Mouse (Mus musculus) E14TG2a.4 (cell line): ENCODE data around the gene B3galnt1.

Source experiments
- H3K27me3 ChIP-seq: 2 replicates; pipeline ENCODE4 v1.6.1; 2014; ENCODE audit warnings: low read length, control low read depth; ENCODE audit not compliant: insufficient read depth
- H3K36me3 ChIP-seq: 2 replicates; pipeline ENCODE4 v1.6.1; 2014; ENCODE audit warnings: low read length, control low read depth; ENCODE audit not compliant: insufficient read depth
- H3K4me1 ChIP-seq: replicated peaks from 2 replicates; pipeline ENCODE4 v1.6.1; 2014; ENCODE audit warnings: low read depth, low read length, control low read depth
- H3K4me3 ChIP-seq: replicated peaks from 2 replicates; pipeline ENCODE4 v1.5.1; 2014; ENCODE audit warnings: mild to moderate bottlenecking, low read length
- H3K9me3 ChIP-seq: 2 replicates; pipeline ENCODE4 v1.6.1; 2014; ENCODE audit warnings: low read length, control low read depth
- CTCF ChIP-seq: conservative IDR thresholded peaks from 2 replicates; pipeline ENCODE4 v1.5.1; 2014; ENCODE audit warnings: low read length
- NANOG ChIP-seq: IDR thresholded peaks from 2 replicates; pipeline ENCODE4 v1.6.1; 2014; ENCODE audit warnings: borderline replicate concordance, low read length, mixed read lengths
- POU5F1 ChIP-seq: IDR thresholded peaks from 2 replicates; pipeline ENCODE4 v1.6.1; 2014; ENCODE audit warnings: low read length, borderline replicate concordance

Gene B3galnt1

GRCm38 (mm10) chr3:69535486-69535885 lies 63.3 kb downstream of the B3galnt1 start:
- Histone ChIP-seq H3K4me1 (peaks cover 4% of the 10 kb centered on the region; the same call in 1 of the 2 replicates), H3K4me3 (no peak overlapping the region), H3K9me3 (no peaks in the 10 kb centered on the region), H3K27me3 (no peaks in the 10 kb centered on the region), H3K36me3 (no peaks in the 10 kb centered on the region)
- TF ChIP-seq NANOG (no peak), CTCF (no peak), POU5F1 (no peak)

GRCm38 (mm10) chr3:69532687-69533086 lies 66.1 kb downstream of the B3galnt1 start:
- Histone ChIP-seq H3K36me3 (no peaks in the 10 kb centered on the region), H3K27me3 (no peaks in the 10 kb centered on the region), H3K4me1 (peaks cover 4% of the 10 kb centered on the region; the same call in 1 of the 2 replicates), H3K9me3 (no peaks in the 10 kb centered on the region), H3K4me3 (no peak overlapping the region)
- TF ChIP-seq POU5F1 (no peak), CTCF (no peak), NANOG (no peak)

DNA sequence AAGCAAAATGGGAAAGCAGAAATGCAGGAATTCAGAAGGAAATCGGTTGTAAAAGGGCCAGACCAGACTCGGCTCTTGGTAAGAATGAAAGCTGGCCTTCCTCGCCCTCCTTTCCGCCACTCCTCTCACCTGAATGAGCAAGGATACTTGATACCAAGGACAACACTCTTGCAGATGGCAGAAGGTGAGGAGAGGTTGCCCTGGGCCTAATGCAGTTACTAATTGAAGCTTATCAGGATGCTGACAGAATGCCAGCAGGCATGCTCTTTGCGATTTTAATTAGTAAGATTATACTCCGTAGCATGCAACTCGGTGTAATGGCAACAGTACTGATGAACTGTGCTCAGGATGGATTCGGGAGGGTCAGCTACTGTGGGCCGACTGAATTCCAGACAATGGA lies 67.2 kb downstream of the B3galnt1 start:
- H3K4me1 ChIP-seq: peaks cover 4% of the 10 kb centered on the region; the same call in 1 of the 2 replicates
- TF ChIP-seq POU5F1: no peak
- no peak for TF ChIP-seq NANOG
- no peak for TF ChIP-seq CTCF
- no peaks in the 10 kb centered on the region for H3K36me3 ChIP-seq
- H3K4me3 ChIP-seq: no peak overlapping the region
- H3K9me3 ChIP-seq: no peaks in the 10 kb centered on the region
- no peaks in the 10 kb centered on the region for H3K27me3 ChIP-seq

DNA sequence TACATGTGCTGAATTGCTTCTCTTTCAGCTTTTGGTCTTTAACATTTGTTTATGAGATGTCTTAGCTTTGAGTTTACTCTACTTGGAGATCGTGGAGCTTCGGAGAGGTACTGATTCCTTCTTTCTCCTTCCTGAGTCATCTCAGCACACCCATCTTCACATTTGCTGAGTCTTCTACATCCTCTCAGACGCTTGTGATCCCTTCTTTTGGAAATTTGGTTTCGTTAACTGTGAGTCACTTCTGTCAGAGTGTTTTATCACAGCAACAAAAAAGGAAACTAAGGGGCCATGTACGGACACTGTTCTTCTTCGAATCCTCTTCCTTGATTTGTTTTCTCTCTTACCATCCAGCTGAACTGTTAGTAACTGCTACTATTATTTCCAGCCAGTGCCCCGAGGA lies 69.2 kb downstream of the B3galnt1 start:
- no peak overlapping the region for H3K4me3 ChIP-seq
- H3K4me1 ChIP-seq: no peaks in the 10 kb centered on the region
- TF ChIP-seq CTCF (no peak), POU5F1 (no peak), NANOG (no peak)
- H3K36me3 ChIP-seq: no peaks in the 10 kb centered on the region
- H3K27me3 ChIP-seq: no peaks in the 10 kb centered on the region
- H3K9me3 ChIP-seq: no peaks in the 10 kb centered on the region

- Histone ChIP-seq H3K4me1 (no peaks in the 10 kb centered on the region), H3K4me3 (no peak overlapping the region), H3K9me3 (peaks cover 20% of the 10 kb centered on the region), H3K36me3 (peaks cover 3% of the 10 kb centered on the region; the same call in 1 of the 2 replicates), H3K27me3 (no peaks in the 10 kb centered on the region)
- TF ChIP-seq NANOG: no peak
- no peak for TF ChIP-seq POU5F1
- no peak for TF ChIP-seq CTCF
Measured at GRCm38 (mm10) chr3:69527384-69527783, 71.4 kb downstream of the B3galnt1 start.

DNA sequence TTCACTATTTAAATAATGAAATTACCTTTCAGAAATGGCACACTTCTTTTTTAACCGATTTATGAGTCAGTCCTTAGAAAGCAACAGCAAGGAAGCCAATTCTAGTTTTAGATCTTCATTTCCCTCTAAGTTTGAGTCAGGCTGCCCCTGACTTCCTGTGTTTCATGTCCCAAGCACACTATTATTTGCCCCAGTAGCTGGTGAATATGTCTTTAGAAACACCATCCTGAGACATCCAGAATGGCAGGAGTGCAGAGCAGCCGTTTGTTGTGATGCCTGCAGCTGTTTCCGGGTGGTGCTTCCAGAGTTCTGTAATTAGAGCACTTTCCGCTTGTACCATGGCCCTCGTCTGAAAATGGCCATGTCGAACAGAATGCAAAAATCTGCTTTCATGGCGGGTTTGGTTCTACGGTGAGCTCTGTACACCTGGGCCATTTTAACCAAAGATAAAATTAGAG lies 73.7 kb downstream of the B3galnt1 start:
- Histone ChIP-seq H3K36me3 (peaks cover 3% of the 10 kb centered on the region; the same call in 1 of the 2 replicates), H3K27me3 (no peaks in the 10 kb centered on the region), H3K4me1 (peaks cover 5% of the 10 kb centered on the region), H3K9me3 (peaks cover 42% of the 10 kb centered on the region), H3K4me3 (no peak overlapping the region)
- TF ChIP-seq NANOG (no peak), POU5F1 (no peak), CTCF (no peak)

DNA sequence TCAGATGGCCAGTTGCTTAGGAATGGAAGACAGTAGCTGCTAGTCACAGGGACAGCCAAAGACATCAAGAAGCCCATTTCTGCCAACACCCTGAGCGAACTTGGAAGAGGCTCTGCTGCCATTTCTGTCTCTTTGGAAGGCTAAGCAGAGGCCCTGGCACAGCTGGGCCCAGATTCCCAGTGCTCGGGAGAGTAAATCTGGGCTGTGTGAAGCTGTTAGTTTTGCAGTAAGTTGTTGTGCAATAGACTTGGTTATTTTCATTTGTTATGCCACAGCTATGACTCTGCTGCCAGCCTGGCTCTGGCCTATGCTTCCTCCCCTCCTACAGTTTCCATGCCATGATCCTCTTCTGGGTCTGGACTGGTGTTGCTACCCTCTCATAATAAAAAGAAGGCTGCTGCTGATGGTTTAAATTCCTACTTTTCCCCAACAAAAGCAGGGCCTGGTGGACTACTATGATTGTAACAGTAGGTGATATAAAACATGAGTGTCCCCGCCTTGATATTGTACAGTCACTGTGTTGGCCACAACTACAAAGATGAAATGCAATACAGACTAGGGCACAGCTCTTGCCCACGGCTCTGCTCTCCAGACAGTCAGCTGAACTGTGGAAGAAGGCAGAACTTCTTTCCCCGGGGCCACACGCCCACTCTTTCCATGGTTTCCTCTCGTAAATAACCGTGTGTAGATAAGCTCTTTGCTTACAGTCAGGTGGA lies 74.2 kb downstream of the B3galnt1 start:
- Histone ChIP-seq H3K9me3 (peaks cover 42% of the 10 kb centered on the region), H3K27me3 (no peaks in the 10 kb centered on the region)
- TF ChIP-seq NANOG (no peak), CTCF (no peak), POU5F1 (no peak)

More for the DNA sequence above, 74.2 kb downstream of the B3galnt1 start:
- Histone ChIP-seq H3K4me3 (no peak overlapping the region), H3K4me1 (peaks cover 11% of the 10 kb centered on the region), H3K36me3 (peaks cover 3% of the 10 kb centered on the region; the same call in 1 of the 2 replicates)
